Mouse (Mus musculus) gastrocnemius, postnatal 10 days (tissue): Measurements from ENCODE around the gene Rhbdd2. TPM values are rescaled to one million over a fixed set of nuclear protein-coding genes. Genes with fewer than 3 reads are reported as not detected.

Experiments
- DNase-seq: peaks from one replicate; pipeline ENCODE4 v3.0.0; 2021; ENCODE audit warnings: mixed read lengths
- total RNA-seq, 2 experiments: library from RNA; stranded (reverse); gene quantifications; 2 replicates each; pipeline ENCODE4 v1.2.3; 2021

Rhbdd2 gene
- total RNA-seq, 2 experiments from 2014 or later, result 10.1 to 11.3 TPM

- no peak for DNase-seq
Measured at GRCm38 (mm10) chr5:135645330-135645729, 12.9 kb downstream of the Rhbdd2 start.

GRCm38 (mm10) chr5:135646038-135646437, 13.6 kb downstream of the Rhbdd2 start:
- no peak for DNase-seq

DNA sequence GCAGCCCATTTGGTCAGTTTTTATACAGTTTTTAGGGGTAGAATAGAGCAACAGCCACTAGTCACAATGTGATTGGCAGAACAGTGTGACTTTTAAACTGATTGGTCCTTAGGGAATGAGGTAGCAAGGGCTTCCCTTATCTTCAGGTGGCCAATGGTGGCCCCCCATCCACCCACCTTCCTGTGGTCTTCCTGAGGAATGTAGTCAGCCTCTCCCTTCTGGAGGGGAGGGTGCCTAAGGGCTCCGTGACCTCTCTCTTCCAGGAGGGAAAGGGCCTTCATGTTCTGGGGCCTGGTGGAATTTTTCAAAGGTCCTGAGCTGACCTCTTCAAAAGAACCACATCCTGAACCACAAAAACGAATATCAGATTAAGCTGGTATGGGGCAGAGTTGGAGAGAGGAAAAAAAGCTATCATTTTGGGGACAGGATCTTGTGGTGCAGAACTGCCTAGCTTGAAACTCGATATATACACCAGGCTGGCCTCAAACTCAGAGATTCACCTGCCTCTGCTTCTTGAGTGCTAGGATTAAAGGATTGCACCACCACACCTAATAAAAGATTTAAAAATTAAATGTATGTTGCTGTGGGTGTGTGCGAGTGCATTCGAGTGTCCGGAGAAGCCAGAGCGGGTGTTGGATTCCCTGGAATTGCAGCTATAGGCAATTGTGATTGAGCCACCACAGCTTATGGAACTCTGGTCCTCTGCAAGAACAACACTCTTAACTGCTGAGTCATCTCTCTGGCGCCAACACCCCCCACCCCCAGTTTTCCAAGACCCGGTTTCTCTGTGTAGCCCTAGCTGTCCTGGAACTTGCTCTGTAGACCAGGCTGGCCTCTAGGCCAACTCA, 16.3 kb downstream of the Rhbdd2 start:
- no peak for DNase-seq

DNA sequence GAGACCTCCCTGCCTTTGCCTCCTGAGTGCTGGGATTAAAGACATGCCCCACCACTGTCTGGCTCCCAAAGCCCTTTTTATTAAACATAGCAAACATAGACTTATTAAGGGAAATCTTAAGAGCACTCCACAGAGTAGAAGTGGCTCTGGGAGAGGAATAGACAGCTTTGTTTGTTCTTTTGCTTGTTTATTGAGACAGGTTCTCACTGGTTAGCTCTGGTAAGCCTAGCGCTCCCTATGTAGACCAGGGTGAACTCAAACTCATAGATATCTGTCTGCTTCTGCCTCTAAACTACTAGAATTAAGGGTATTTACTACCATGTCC, 16.9 kb downstream of the Rhbdd2 start:
- DNase-seq, result no peak

DNA sequence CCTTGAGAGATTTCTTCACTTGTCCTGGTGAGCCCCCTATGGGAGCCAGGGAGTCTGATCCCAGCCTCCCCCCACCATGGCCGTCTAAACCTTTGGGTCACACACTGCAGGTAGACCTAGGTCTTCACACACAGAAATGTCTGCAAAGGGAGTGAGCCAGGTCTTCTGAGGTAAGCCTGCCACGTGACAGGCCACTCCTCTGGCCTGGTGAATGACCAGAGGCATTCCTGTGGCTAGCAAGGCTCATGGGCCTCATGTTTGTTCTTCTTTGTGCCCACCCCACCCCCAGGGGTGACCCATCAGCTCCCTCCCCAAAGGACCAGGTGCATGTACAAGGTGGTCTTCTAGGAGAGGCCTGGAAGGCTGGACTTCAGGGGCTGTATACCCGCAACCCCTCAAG, 19.1 kb downstream of the Rhbdd2 start:
- no peak for DNase-seq

DNA sequence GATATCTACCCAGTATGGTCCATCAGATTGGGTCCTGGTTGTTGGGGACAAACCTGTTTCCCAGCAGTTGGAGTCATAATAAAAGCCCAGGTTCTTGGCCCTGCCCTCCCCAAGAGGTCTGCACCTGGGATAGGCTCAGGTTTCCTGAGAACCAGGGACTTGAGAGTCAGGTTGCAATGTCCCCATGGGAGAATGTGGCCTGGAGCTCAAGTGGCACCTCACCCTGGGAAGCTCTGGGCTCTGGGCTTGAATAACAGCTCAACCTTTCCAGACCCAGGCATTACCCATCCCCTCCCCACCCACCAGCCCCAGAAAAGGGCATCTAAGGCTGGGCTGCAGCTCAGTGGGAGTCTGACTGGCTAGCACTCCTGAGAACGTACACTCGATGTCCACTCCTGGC, 20.8 kb downstream of the Rhbdd2 start:
- DNase-seq, result no peak

GRCm38 (mm10) chr5:135656046-135656445, 23.6 kb downstream of the Rhbdd2 start:
- no peak for DNase-seq

DNA sequence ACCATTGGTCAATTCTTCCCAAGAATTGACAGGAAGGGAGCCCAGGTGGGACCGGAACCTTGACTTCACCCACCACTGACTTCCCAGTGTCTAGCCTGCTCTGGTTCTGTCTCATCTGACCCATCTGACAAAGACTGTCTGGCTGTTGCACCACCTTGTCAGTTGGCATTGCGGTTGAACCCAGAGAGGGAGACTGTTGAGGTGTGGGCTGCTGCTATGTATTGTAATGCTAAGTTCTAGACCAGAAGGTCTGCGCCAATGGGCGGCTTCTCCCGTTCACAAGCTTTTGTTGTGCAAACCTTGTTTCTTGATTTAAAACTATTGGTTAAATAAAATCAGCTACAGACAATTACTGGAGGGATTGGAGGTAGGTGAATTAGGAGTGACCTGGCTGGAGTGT, 24.7 kb downstream of the Rhbdd2 start:
- no peak for DNase-seq

- DNase-seq, result no peak
Measured at GRCm38 (mm10) chr5:135657703-135658373, 25.4 kb downstream of the Rhbdd2 start.

DNA sequence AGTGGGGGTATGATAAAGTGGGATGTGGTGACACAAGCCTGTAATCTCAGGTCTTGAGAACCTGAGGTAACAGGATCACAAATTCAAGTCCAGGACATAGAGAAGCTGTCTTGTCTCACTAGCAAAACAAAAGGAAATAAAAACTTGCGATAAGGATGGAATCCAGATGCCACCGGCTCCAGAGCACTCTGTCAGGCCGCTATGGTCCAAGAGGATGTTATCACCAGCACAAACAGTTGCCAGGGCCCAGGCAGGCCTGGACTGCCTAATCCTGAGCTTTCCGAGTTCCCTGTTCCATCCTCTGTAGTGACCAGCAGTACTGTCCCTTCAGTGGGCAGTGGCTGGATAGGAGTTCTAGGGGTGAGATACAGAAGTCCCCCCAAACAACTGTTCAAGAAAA, 27.5 kb downstream of the Rhbdd2 start:
- no peak for DNase-seq

DNA sequence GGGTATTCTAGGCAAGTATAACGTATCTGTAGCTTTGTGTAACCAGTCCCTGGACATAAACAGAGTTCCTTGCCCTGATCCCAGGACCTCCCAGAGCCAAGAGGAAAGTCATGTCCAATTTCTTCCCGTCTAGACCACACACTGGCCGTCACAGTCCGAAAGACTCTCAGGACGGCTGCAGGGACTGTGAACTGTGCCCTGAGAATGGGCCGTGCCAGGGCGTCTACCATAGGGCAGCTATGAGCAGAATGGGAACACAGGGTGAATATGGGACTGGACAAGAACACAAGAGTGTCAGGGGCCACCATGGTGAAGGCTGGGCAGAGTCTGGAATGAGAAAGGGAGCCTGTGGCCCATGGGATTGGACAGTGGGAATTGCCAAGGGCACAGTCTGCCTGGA, 28.1 kb downstream of the Rhbdd2 start:
- DNase-seq, result no peak

DNA sequence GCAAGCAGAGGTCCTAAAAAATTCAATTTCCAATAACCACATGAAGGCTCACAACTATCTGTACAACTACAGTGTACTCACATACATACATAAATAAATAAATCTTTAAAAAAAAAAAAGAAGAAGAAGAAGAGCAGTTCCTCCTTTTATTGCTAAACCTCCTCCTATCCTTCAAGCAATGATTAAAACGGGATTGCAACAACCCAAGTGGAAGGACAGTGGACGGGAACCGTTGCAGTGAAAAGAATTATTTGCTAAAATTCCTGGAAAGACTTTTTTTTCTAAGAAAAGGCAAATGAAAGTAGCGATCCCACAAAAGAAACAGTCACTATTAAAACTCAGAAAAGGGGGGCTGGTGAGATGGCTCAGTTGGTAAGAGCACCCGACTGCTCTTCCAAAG, 34.5 kb downstream of the Rhbdd2 start:
- DNase-seq, result no peak

DNA sequence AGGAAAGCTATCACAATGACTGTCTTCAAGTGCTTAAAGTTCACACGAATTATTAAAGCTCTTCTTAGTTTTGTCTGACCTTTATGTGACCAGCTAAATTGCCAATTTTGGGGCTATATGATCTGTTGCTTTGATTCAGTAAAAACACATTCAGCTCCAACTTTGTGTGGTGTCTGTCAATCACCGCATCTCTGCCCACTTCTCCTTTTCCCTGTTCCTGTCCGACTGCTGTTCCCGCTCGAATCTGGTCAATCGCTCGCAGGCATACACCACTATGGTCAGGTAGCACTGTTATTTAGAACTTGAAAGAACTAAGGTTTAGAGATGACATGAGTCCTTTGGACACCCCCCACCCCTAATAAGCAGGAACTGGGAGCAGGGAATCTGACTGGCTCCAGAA, 35.7 kb downstream of the Rhbdd2 start:
- no peak for DNase-seq

- no peak for DNase-seq
Measured at GRCm38 (mm10) chr5:135669741-135670275, 37.4 kb downstream of the Rhbdd2 start, which contains the start of gene Por. Por (plus strand) TSS chr5:135670033.

DNA sequence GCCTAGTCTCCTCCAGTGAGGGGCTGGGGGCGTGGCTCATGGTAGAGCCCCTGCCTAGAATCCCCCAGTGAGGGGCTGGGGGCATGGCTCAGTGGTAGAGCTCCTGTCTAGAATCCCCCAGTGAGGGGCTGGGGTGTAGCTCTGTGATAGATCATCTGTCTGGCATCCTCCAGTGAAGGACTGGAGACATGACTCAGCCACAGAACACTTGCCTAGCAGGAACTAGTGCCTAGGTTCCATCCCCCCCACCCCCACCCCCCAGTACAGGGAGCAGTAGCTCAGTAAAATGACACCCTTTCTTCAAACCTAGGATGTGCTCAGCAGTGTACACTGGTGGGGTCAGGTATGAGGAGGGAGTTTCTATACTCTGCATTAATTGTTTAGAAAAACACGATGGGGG, 38.5 kb downstream of the Rhbdd2 start:
- no peak for DNase-seq

- no peak for DNase-seq
Measured at GRCm38 (mm10) chr5:135672509-135672908, 40.1 kb downstream of the Rhbdd2 start.

- no peak for DNase-seq
Measured at GRCm38 (mm10) chr5:135672980-135673379, 40.6 kb downstream of the Rhbdd2 start.

DNA sequence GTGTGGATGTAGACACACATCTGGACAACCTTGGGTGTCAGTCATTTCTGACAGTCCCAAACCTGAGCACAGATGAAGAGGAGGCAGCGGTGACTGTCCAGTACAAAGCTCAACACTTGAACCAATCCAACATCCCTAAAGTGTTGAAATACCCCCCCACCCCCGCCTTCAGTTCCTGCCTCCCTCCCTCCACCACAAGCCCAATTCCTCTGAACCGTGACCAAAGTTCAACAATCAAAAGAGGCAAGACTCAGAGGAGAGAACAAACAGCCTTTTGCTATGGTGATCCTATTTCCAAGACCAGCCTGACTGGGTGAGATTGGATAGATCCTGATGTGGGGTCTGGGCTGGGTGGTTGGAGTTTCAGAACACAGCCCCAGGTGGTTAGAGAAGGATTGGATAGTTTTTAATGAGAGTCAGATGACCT, 41.9 kb downstream of the Rhbdd2 start:
- DNase-seq, result no peak

DNA sequence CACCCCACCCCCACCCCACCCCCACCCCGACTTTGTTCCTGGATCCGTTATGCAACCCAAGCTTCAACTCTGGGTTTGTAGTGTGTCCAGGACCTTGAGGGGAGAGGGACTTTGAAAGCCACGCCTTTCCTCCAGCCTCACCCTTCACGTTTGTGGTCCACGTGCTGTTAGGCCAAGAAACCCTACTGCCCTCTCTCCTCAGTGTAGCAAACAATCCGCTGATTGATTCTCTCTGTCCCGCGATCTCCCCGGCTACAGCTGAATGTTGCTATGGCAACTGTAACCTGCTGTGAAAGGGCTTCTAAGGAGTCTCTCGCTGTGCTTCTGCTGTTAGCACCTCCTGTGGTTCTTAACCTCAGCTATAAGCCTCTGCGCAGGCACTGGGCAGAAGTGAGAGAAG, 42.4 kb downstream of the Rhbdd2 start:
- no peak for DNase-seq

DNA sequence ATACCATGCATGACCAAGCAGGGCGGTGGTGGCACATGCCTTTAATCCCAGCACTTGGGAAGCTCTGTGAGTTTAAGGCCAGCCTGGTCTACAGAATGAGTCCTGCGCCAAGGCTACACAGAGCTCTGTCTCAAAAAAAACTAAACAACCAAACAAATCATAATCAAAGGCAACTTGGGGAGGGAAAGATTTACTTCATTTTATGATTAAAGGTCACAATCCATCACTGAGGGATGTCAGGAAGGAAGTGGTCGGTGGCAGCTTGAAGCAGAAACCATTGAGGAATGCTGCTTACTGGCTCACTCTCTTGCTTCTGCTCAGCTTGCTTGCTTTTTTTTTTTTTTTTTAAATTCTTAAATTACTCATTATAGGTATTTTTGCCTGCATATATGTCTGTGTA, 44.3 kb downstream of the Rhbdd2 start:
- DNase-seq, result no peak

DNA sequence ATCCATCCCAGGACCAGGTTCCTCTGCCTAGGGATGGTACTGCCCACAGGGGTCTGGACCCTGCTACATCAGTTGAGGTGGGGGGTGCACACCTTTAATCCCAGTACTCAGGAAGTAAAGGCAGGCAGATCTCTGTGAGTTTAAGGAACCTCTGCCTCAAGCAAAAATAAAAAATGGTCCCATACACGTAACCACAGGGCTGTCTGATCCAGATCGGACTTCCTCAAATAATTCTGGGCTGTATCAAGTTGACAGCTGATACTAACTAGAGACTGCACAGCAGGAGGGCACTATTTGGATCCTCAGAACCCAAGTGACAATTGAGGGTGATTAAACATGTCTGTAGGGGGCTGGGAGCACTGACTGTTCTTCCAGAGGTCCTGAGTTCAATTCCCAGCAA, 44.8 kb downstream of the Rhbdd2 start:
- no peak for DNase-seq

- DNase-seq, result no peak
Measured at GRCm38 (mm10) chr5:135678481-135678880, 46.1 kb downstream of the Rhbdd2 start.

DNA sequence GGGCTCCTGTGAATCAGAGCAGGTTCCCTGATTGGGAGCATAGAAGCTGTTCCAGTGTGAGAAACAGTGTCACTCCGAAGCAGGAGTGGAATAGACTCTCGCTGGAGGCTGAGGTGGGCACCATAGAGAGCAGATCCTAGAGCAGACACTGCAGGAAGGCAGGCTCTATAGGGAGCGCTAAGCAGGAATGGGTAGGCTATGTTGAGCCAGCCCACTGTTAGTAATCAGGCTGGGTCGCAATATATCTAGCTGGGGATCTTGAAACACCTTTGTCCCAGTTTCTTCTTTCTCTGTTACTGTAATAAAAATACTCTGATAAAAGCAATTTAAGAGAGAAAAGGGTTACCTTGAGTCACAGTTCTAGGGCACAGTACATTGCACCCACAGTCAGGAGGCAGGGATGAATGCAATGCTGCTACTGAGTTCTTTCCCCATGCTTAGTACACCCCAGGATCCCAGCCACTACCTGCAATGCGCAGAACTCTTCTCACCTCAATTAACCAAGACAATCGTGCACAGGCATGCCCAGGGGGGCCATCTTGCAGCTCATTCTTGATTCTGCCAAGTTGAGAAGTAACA, 48.6 kb downstream of the Rhbdd2 start:
- no peak for DNase-seq
